19 mouse cellular contexts compared by ENCODE assay signal in the genomic region with DNA sequence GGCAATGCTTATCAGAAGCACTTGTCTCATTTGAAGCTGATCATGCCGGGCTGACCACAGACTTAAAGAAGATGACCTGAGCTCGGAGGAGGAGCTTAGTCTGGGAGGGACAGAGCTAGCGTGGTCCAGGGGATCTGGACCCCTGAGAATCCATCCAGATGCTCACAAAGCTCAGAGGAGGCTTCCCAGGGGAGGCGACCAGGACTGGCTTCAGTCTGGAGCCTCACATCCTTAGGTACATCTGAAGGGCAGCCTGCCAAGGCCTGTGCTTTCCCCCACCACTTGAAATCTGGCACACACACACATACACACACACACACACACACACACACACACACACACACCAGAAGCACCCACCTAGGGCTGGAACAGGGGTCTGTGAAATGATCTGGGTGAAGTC. TPM values are rescaled to one million over a fixed set of nuclear protein-coding genes. Genes with fewer than 3 reads are reported as not detected.
DNase-seq lines count a peak whose midpoint lies in the region; ATAC-seq lines count a peak whose summit lies in the region.
"Had no signal": no experiment of that assay in that cellular context is flagged by ENCODE, and none has a peak within 500 bp of the region (broad histone marks: within the 10 kb centered on the region; RNA-seq: fewer than 3 reads in every experiment).

No protein-coding gene starts in this region.

- no peaks in the 10 kb centered on the region for H3K27me3 ChIP-seq in liver, embryonic 11.5 days (replicated peaks; ENCODE audit: control insufficient read depth, insufficient read depth, low read length)
- H3K27me3 ChIP-seq in heart, embryonic 16.5 days (ENCODE audit: control insufficient read depth, insufficient read depth, low read length): no peaks in the 10 kb centered on the region
- H3K27me3 ChIP-seq in stomach, embryonic 16.5 days (ENCODE audit: control insufficient read depth, insufficient read depth, low read length): no peaks in the 10 kb centered on the region
- H3K27me3 ChIP-seq in forebrain, embryonic 12.5 days: no peaks in the 10 kb centered on the region
- H3K27me3 ChIP-seq: embryonic facial prominence, embryonic 15.5 days; hindbrain, embryonic 15.5 days; limb, embryonic 13.5 days; midbrain, embryonic 13.5 days had no signal

- H3K9ac ChIP-seq in liver, embryonic 11.5 days (ENCODE audit: low read depth, low read length): no peak overlapping the region
- peak overlapping the region; percentile 39 for H3K9ac ChIP-seq in heart, embryonic 16.5 days (ENCODE audit: low read length)
- no peak overlapping the region for H3K9ac ChIP-seq in stomach, embryonic 16.5 days (ENCODE audit: low read length)
- H3K9ac ChIP-seq in forebrain, embryonic 12.5 days: no peak overlapping the region
- H3K9ac ChIP-seq: embryonic facial prominence, embryonic 15.5 days; forebrain, postnatal 0 days; hindbrain, embryonic 15.5 days; limb, embryonic 13.5 days; midbrain, embryonic 13.5 days had no signal

- peaks cover 88% of the 10 kb centered on the region for H3K4me1 ChIP-seq in liver, embryonic 11.5 days (replicated peaks; ENCODE audit: control insufficient read depth, insufficient read depth, low read length)
- H3K4me1 ChIP-seq in heart, embryonic 16.5 days (ENCODE audit: control insufficient read depth, insufficient read depth, low read length): peaks cover 89% of the 10 kb centered on the region
- peaks cover 33% of the 10 kb centered on the region for H3K4me1 ChIP-seq in stomach, embryonic 16.5 days (ENCODE audit: control insufficient read depth, insufficient read depth, low read length)
- H3K4me1 ChIP-seq in forebrain, embryonic 12.5 days: peaks cover 29% of the 10 kb centered on the region

- DNase-seq in heart, adult 11 months: peak; percentile 94
- DNase-seq in heart, postnatal 25 days (ENCODE audit: low spot score): no peak
- no peak for DNase-seq in liver, embryonic 11.5 days (ENCODE audit: low spot score)
- DNase-seq in liver: no peak
- no peak for DNase-seq in cerebellum, postnatal 36 days
- DNase-seq: adrenal gland, postnatal 25 days; cerebellum, adult 9-10 months; forebrain, postnatal 0 days; gastrocnemius, postnatal 36 days; kidney, adult 9 months; lung, postnatal 10 days; thymus, postnatal 25 days had no signal

- WGBS in liver, embryonic 11.5 days: 46% methylated on average over 4 of the region's 4 CpGs
- WGBS in heart, embryonic 16.5 days: 45% methylated on average over 4 of the region's 4 CpGs
- 50% methylated on average over 4 of the region's 4 CpGs for WGBS in stomach, embryonic 16.5 days
- WGBS in forebrain, embryonic 12.5 days: 76% methylated on average over 4 of the region's 4 CpGs

- H3K4me3 ChIP-seq in liver, embryonic 11.5 days (ENCODE audit: low read depth, low read length): no peak overlapping the region
- H3K4me3 ChIP-seq in heart, embryonic 16.5 days (ENCODE audit: low read length): no peak overlapping the region
- H3K4me3 ChIP-seq in stomach, embryonic 16.5 days (replicated peaks; ENCODE audit: low read length): no peak overlapping the region
- H3K4me3 ChIP-seq in forebrain, embryonic 12.5 days (replicated peaks): no peak overlapping the region
- H3K4me3 ChIP-seq: embryonic facial prominence, embryonic 15.5 days; hindbrain, embryonic 15.5 days; limb, embryonic 13.5 days; midbrain, embryonic 13.5 days had no signal

- H3K27ac ChIP-seq in liver, embryonic 11.5 days (ENCODE audit: low read depth, low read length): peak overlapping the region; percentile 21; the same call in 1 of the 2 replicates
- H3K27ac ChIP-seq in heart, embryonic 16.5 days (ENCODE audit: low read length): peak overlapping the region; percentile 71
- H3K27ac ChIP-seq in stomach, embryonic 16.5 days (ENCODE audit: low read length): peak overlapping the region; percentile 18; the same call in 1 of the 2 replicates
- no peak overlapping the region for H3K27ac ChIP-seq in forebrain, embryonic 12.5 days
- H3K27ac ChIP-seq: hindbrain, embryonic 15.5 days; limb, embryonic 13.5 days; midbrain, embryonic 13.5 days had no signal

- no peaks in the 10 kb centered on the region for H3K9me3 ChIP-seq in liver, embryonic 11.5 days (ENCODE audit: control insufficient read depth, low read length)
- no peaks in the 10 kb centered on the region for H3K9me3 ChIP-seq in heart, embryonic 16.5 days (replicated peaks; ENCODE audit: control insufficient read depth, low read length)
- no peaks in the 10 kb centered on the region for H3K9me3 ChIP-seq in stomach, embryonic 16.5 days (replicated peaks; ENCODE audit: control insufficient read depth, low read length)
- H3K9me3 ChIP-seq in forebrain, embryonic 12.5 days: no peaks in the 10 kb centered on the region
- H3K9me3 ChIP-seq: embryonic facial prominence, embryonic 15.5 days; hindbrain, embryonic 15.5 days; limb, embryonic 13.5 days; midbrain, embryonic 13.5 days had no signal

- H3K4me2 ChIP-seq in liver, embryonic 11.5 days: no peak overlapping the region
- H3K4me2 ChIP-seq in heart, embryonic 16.5 days (ENCODE audit: low read depth, low read length): no peak overlapping the region
- H3K4me2 ChIP-seq in stomach, embryonic 16.5 days (ENCODE audit: low read depth, low read length): no peak overlapping the region
- H3K4me2 ChIP-seq in forebrain, embryonic 12.5 days: no peak overlapping the region
- H3K4me2 ChIP-seq: embryonic facial prominence, embryonic 15.5 days; hindbrain, embryonic 15.5 days; limb, embryonic 13.5 days; midbrain, embryonic 13.5 days had no signal

- ATAC-seq in liver, embryonic 11.5 days (replicated peaks; ENCODE audit: low FRiP score): no peak
- no peak for ATAC-seq in heart, embryonic 16.5 days (replicated peaks; ENCODE audit: extremely low read depth, insufficient read depth, low FRiP score)
- ATAC-seq in stomach, embryonic 16.5 days (ENCODE audit: insufficient read depth, low FRiP score): no peak
- no peak for ATAC-seq in forebrain, embryonic 12.5 days (ENCODE audit: low FRiP score)
- ATAC-seq: forebrain, postnatal 0 days; midbrain, embryonic 13.5 days had no signal

- intact Hi-C loops in heart, postnatal 25 days (cut with DNase I): no loop called here

- H3K36me3 ChIP-seq in liver, embryonic 11.5 days (ENCODE audit: control insufficient read depth, insufficient read depth, low read length): no peaks in the 10 kb centered on the region
- no peaks in the 10 kb centered on the region for H3K36me3 ChIP-seq in heart, embryonic 16.5 days (ENCODE audit: control insufficient read depth, insufficient read depth)
- H3K36me3 ChIP-seq in stomach, embryonic 16.5 days (ENCODE audit: control insufficient read depth, insufficient read depth, low read length): no peaks in the 10 kb centered on the region
- no peaks in the 10 kb centered on the region for H3K36me3 ChIP-seq in forebrain, embryonic 12.5 days (replicated peaks)
- H3K36me3 ChIP-seq: embryonic facial prominence, embryonic 15.5 days; hindbrain, embryonic 15.5 days; limb, embryonic 13.5 days; midbrain, embryonic 13.5 days had no signal

RNA-seq across cellular contexts. Expression of gene Pitpnm2, which starts 47.5 kb away (rescaled TPM):
- 10 to 100 TPM; 42.5 to 50.9 TPM for total RNA-seq in heart, postnatal 25 days (2021)
- polyA plus RNA-seq in liver, embryonic 11.5 days (2014; fragmentation: Nextera tagmentation; extraction: Ambion mirVana): 5.1 and 5.9 TPM in 2 replicates
- polyA plus RNA-seq in heart, embryonic 16.5 days (2015; fragmentation: Nextera tagmentation; extraction: Ambion mirVana): 6.9 and 7.3 TPM in 2 replicates
- 2.4 and 2.6 TPM in 2 replicates for polyA plus RNA-seq in stomach, embryonic 16.5 days (2015; fragmentation: Nextera tagmentation; extraction: Ambion mirVana)
- 6.8 and 8.9 TPM in 2 replicates for polyA plus RNA-seq in forebrain, embryonic 12.5 days (2016; fragmentation: Nextera tagmentation; extraction: Ambion mirVana)
